Mouse (Mus musculus) small intestine, adult 2 months (tissue): ENCODE data around the gene Tmem270. TPM values are rescaled to one million over a fixed set of nuclear protein-coding genes. Genes with fewer than 3 reads are reported as not detected.

Experiments used
- H3K27ac ChIP-seq: fragments of 200-500 bp; 2 replicates; pipeline ENCODE4 v1.5.1; 2012; ENCODE audit warnings: low read depth, low read length, control low read depth, inconsistent platforms; ENCODE audit not compliant: insufficient read depth
- H3K27me3 ChIP-seq: fragments of 200-500 bp; 2 replicates; pipeline ENCODE4 v1.6.1; 2012; ENCODE audit warnings: mild to moderate bottlenecking, moderate library complexity, low read length, inconsistent platforms; ENCODE audit not compliant: control insufficient read depth, insufficient read depth
- H3K36me3 ChIP-seq: fragments of 200-500 bp; 2 replicates; pipeline ENCODE4 v1.6.1; 2012; ENCODE audit warnings: mild to moderate bottlenecking, low read length, control low read depth, inconsistent platforms; ENCODE audit not compliant: control insufficient read depth, insufficient read depth
- H3K4me1 ChIP-seq: fragments of 200-500 bp; 2 replicates; pipeline ENCODE4 v1.6.1; 2012; ENCODE audit warnings: low read length, inconsistent platforms, mixed read lengths; ENCODE audit not compliant: control insufficient read depth, insufficient read depth, insufficient read length
- H3K4me3 ChIP-seq: fragments of 200-500 bp; 2 replicates; pipeline ENCODE4 v1.5.1; 2012; ENCODE audit warnings: low read depth, mild to moderate bottlenecking, control low read depth, inconsistent platforms, low read length, moderate library complexity
- CTCF ChIP-seq: fragments of 200-500 bp; IDR thresholded peaks from 2 replicates; pipeline ENCODE4 v1.5.1; 2012; ENCODE audit warnings: low read depth, mild to moderate bottlenecking, control low read depth, inconsistent platforms, low read length, moderate library complexity, mixed read lengths; ENCODE audit not compliant: insufficient replicate concordance, insufficient read length; ENCODE audit errors: extremely low read depth
- POLR2A ChIP-seq: fragments of 200-500 bp; IDR thresholded peaks from 2 replicates; pipeline ENCODE4 v1.6.1; 2012; ENCODE audit warnings: low read depth, mild to moderate bottlenecking, control low read depth, inconsistent platforms, low read length, moderate library complexity
- WGBS: fragments of 180-500 bp; shearing (Covaris S2); methylation state at CpG from one replicate; pipeline ENCODE4 v1.1.7; 2018; 5-methylcytosine and 5-hydroxymethylcytosine counted together
- polyA plus RNA-seq: library from polyadenylated mRNA; depleted of rRNA; stranded (reverse); fragments of >200 nt; gene quantifications from 2 replicates; pipeline ENCODE4 v1.2.3, GENCODE M21; 2012

The Tmem270 gene
- polyA plus RNA-seq, 1 experiment = not detected

GRCm38 (mm10) chr5:134895291-134895690, 11.2 kb downstream of the Tmem270 start:
- H3K4me1 ChIP-seq = no peaks in the 10 kb centered on the region; the same call in 1 of the 2 replicates
- no peak for TF ChIP-seq POLR2A
- TF ChIP-seq CTCF = no peak
- no peak overlapping the region for H3K27ac ChIP-seq
- H3K27me3 ChIP-seq = no peaks in the 10 kb centered on the region
- 61% methylated on average over 8 of the region's 8 CpGs for WGBS
- H3K4me3 ChIP-seq = no peak overlapping the region
- H3K36me3 ChIP-seq = no peaks in the 10 kb centered on the region

DNA sequence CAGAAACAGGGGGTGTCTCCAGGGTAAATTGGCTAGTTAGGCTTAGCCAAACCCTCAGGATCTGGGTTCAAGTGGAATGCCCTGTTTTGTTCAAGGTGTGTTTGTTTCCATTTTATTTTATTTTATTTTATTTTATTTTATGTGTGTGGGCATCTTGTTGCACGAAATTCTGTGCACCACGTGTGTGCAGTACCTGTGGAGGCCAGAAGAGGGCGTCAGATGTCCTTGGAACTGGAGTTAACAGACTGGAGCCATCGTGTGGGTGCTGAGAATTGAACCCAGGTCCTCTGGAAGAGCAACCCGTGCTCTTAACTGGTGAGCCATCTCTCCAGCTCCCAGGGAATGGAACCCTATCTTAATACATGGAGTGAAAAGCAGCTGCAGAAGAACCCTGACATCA, 13.8 kb downstream of the Tmem270 start:
- WGBS = 76% methylated on average over 5 of the region's 5 CpGs
- H3K4me1 ChIP-seq = no peaks in the 10 kb centered on the region
- no peak for TF ChIP-seq POLR2A
- no peak for TF ChIP-seq CTCF
- no peaks in the 10 kb centered on the region for H3K27me3 ChIP-seq
- no peaks in the 10 kb centered on the region for H3K36me3 ChIP-seq
- H3K4me3 ChIP-seq = no peak overlapping the region
- no peak overlapping the region for H3K27ac ChIP-seq

DNA sequence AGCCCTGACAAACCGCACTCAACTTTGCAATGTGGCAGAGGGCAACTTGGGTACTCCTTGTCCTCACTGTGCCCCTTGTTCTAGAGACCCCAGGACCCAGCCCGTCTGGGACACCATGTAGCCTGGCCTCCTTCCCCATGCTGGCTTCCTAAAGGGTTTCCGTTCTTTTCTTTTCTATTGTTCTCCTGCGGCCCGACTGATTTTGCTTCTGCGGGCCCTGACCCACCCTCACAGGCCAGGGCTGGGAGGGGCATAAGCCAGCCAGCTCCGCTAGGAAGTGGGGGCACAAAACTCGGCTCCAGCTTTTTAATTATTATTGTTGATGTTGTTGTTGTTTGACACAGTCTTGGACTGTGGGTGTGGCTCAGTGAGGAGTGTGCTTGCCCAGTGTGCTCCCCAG, 15.0 kb downstream of the Tmem270 start:
- Histone ChIP-seq H3K27me3 (no peaks in the 10 kb centered on the region), H3K27ac (no peak overlapping the region; the same call in 1 of the 2 replicates), H3K4me1 (no peaks in the 10 kb centered on the region), H3K4me3 (no peak overlapping the region), H3K36me3 (no peaks in the 10 kb centered on the region)
- WGBS = 68% methylated on average over 8 of the region's 8 CpGs
- no peak for TF ChIP-seq POLR2A
- TF ChIP-seq CTCF = no peak

DNA sequence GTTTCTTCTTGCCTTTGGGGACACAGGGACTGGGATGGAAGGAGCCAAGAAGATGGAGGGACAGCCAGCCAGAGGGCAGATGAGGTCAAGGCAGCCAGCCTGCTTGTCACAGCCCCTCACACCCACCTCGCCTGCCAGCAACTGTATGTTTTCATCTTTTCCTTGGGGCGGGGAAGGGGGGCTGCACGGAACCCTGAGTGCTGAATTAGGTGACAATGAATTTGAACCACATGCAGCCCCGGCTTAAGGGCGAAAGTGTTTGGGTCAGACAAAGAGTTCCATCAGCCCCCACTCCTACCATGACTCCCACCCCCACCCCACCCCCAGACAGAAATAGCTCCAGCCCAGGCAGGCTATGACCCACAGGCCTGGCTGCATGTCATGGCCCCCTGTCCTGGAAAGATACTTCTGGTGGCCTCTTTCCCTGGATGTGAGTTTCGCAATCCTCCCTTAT, 15.9 kb downstream of the Tmem270 start:
- Histone ChIP-seq H3K4me3 (no peak overlapping the region), H3K36me3 (no peaks in the 10 kb centered on the region), H3K27ac (no peak overlapping the region), H3K4me1 (no peaks in the 10 kb centered on the region), H3K27me3 (no peaks in the 10 kb centered on the region)
- no peak for TF ChIP-seq CTCF
- TF ChIP-seq POLR2A = no peak
- 73% methylated on average over 6 of the region's 6 CpGs for WGBS

DNA sequence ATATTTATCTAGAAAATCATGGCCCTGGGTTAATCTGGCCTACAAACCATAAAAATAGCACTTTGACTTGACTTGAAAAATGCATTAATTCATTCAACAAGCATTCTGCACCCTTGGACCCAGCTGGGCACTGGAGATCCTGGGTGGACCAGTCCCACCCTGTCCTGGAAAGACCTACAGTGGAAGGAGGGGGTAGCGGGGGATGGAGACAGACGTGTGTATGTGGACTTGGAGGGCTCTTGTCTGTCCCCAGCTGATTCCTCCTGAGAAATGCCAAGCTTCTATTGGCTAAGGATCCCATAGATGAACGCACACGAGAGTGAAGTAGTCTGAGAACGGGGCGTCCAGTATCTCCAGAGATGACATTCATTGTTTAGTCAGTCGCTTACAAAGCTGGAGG, 18.0 kb downstream of the Tmem270 start:
- 78% methylated on average over 7 of the region's 7 CpGs for WGBS
- H3K27ac ChIP-seq = no peak overlapping the region

DNA sequence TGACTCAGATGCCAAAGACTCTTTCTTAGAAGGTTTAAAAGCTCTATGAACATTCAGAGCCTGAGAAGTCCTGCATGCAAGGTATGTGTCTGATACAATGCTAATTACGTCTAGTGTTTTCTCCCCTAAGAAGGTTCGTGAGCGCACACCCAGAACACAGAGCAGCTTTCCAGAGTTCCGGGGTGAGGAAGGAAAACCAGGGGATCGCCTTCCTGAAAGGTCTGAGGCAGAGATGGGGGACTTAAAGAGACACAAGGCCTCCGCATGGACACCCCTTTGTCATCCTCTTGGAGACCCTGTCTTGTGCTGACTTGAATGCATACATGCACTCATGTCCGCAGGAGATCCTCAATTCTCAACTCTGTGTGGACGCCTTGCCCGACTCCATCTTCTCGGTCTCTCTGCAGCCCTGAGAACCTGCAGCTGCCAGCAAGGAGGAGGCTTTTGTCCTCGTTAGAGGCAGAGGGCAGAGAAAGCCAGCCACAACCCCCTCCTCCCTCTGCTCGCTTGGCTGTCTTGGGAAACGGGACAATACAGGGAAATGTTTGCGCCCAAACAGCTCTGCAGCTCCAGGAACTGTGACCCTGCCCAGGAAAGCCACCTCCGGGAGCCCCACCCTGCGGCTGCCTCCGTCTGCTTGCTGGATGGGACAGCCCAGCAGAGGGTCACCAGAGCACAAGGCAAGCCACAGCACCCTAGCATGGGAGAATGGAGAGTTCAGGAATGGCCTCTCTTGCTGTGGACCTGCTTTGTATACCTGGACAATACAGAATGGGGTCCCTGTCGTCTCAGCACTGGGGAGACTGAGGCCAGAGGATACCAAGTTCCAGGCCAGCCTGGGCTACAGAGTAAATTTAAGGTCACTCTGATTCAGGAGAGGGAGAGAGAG, 18.8 kb downstream of the Tmem270 start:
- Histone ChIP-seq H3K36me3 (no peaks in the 10 kb centered on the region), H3K4me1 (no peaks in the 10 kb centered on the region), H3K4me3 (no peak overlapping the region), H3K27me3 (no peaks in the 10 kb centered on the region), H3K27ac (peak overlapping the region; percentile 53; the same call in 1 of the 2 replicates)
- 48% methylated on average over 18 of the region's 18 CpGs for WGBS
- TF ChIP-seq CTCF (no peak), POLR2A (no peak)

More for the DNA sequence above, 18.0 kb downstream of the Tmem270 start:
- Histone ChIP-seq H3K4me3 (no peak overlapping the region), H3K4me1 (no peaks in the 10 kb centered on the region), H3K36me3 (no peaks in the 10 kb centered on the region), H3K27me3 (no peaks in the 10 kb centered on the region)
- no peak for TF ChIP-seq CTCF
- no peak for TF ChIP-seq POLR2A

DNA sequence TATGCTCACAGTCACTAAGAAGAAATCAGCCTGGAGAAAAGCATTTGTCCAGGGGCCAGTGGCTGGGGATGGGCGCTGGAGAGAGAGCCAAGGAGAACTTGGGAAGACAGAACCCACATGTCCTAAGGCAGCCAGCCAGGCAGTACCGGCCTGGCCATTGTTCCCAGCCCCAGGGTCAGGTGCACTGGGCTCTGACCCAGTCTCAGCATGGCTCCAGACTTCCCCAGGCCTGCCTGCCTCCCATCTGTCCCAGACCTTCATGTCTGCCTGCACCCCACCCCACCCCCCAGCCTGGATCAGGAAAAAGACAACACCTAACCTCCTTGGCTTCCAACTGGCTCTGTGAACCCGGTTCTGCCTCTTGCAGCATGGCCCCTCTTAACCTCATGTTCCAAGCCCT, 23.5 kb downstream of the Tmem270 start:
- Histone ChIP-seq H3K27ac (no peak overlapping the region), H3K36me3 (no peaks in the 10 kb centered on the region), H3K4me3 (no peak overlapping the region), H3K4me1 (no peaks in the 10 kb centered on the region), H3K27me3 (no peaks in the 10 kb centered on the region)
- TF ChIP-seq POLR2A (no peak), CTCF (no peak)
- WGBS = 63% methylated on average over 3 of the region's 3 CpGs
